Mouse (Mus musculus) embryo, embryonic 10.5 days (tissue): ENCODE measurements around the gene Crk.

ENCODE experiments used
- DNase-seq: peaks from one replicate; pipeline ENCODE4 v3.0.0-alpha.2; 2015; ENCODE audit warnings: low spot score

Gene Crk

DNA sequence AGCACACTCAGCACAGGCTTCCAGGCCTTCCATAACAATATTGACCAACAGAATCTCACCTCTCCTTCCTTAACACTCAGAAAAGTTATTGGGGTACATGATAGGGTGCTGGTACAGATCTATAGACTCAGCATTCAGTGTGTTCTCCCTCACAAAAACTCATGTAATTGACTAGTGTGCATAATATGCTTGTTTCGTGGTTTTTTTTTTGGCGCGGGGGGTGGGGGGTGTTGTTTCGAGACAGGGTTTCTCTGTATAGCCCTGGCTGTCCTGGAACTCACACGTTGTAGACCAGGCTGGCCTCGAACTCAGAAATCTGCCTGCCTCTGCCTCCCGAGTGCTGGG is 59.4 kb downstream of the Crk start:
- DNase-seq: no peak

DNA sequence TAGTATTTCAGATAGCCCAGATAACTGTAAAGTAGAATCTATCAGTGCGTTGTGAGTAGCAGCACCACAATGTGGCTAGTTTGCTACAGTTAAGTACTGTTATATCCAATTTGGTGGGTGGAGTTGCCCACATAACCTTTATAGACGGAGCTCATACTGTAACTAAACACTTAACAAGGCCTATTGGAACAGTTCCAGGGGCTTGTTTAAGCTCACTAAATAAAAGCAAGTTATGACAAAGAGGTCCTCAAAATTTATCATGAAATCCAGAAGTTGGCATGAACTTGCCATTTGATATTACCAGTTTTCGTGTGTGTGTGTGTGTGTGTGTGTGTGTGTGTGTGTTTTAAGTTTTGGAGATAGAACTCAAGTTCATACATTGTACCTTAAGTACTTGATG is 61.1 kb downstream of the Crk start:
- no peak for DNase-seq

DNA sequence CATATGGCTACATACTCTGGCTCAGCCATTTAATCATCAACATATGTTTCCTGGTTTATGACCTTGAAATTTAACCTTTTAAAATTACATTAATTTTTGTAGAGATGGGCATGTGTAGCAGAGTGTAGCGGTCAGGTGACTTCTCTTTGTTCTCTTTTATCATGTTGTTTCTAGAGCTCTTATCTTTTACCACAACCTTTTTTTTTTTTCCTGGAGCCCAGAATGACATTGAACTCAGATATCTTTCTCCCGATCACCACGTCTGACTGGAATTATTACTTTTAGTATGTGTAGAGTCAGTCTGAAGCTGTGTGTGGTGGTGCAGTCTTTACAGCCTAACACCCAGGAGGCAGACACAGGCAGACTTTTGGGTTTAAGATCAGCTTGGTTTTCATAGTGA is 62.6 kb downstream of the Crk start:
- no peak for DNase-seq

DNA sequence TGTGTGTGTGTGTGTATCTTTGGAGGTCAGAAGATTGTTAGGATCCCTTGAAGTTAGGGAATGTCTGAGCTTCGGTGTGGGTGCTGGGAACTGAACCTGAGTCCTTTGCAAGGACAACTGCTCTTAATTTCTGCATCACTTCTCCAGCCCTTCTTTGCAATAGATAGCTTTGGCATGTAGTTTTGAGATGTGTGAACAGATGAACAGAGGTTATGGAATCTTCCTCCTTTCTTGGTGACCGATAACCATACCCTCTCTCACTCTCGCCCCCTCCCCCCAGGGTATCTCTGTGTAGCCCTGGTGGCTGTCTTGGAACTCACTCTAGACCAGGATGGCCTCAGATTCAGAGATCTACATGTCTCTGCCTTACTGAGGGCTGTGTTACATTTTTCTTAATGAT is 65.7 kb downstream of the Crk start:
- no peak for DNase-seq

DNA sequence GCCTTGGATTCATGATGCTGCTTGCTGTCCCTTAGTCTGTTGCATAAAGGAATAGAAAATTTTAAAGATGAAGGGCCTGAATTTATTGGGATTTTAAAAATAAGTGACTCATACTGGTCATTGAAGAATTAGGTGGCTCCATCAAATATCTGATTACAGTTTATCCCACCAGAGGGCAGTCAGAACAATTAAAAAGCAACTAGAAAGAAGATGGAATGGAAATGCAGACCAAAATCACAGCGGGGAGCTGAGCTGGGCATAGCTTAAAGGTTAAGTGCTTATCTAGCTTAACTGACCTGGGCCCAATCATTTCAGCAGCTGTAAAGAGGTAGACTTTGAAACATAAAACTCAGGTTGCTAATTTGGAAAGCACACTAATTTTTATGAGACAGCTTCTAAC is 71.5 kb downstream of the Crk start:
- DNase-seq: no peak

DNA sequence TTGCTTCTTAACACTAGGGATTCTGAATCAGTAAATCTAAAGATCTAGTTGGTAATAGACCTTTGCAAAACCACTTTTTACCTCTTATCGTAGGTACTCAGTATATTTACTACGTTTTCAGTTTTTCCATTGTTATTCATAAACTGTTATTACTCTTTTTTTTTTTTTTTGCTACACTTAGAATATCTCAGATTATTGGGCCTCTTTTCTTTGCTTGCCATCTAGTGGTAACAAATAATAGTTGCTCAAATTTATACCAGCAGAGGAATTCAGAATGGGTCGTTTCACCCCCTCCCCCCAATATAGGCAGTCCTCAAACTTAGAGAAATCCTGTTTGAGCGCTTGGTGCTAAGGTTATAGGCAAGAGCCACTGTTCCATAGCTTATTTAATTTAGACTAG is 72.0 kb downstream of the Crk start:
- no peak for DNase-seq
